Mouse (Mus musculus): ENCODE data around the gene Gm6096. TPM values are rescaled to one million over a fixed set of nuclear protein-coding genes. Genes with fewer than 3 reads are reported as not detected.

The Gm6096 gene
- polyA plus RNA-seq (2015; fragmentation: Illumina TruSeq; extraction: RNeasy Lipid Tissue Mini Kit (QIAGEN cat#74804); ENCODE audit: insufficient read depth, low read depth, low replicate concordance), result not detected

GRCm38 (mm10) chr7:34250738-34251137 is at the start of gene Gm6096:
TSS of gene Gm6096 (plus strand) at chr7:34251038.

GRCm38 (mm10) chr7:34230116-34230515 is 20.7 kb upstream of the Gm6096 start, which contains the start of gene Gpi1:
TSS of gene Gpi1 (minus strand) at chr7:34230336.

Other genes with a start within 250 kb of the Gm6096 start
- not detected for gene Scgb2b27, start 237.1 kb upstream of the Gm6096 start, polyA plus RNA-seq (2015; fragmentation: Illumina TruSeq; extraction: RNeasy Lipid Tissue Mini Kit (QIAGEN cat#74804); ENCODE audit: insufficient read depth, low read depth, low replicate concordance)
- gene Scgb1b27, start 229.6 kb upstream of the Gm6096 start, polyA plus RNA-seq (2015; fragmentation: Illumina TruSeq; extraction: RNeasy Lipid Tissue Mini Kit (QIAGEN cat#74804); ENCODE audit: insufficient read depth, low read depth, low replicate concordance), result not detected
- gene Scgb1b30, start 155.6 kb upstream of the Gm6096 start, polyA plus RNA-seq (2015; fragmentation: Illumina TruSeq; extraction: RNeasy Lipid Tissue Mini Kit (QIAGEN cat#74804); ENCODE audit: insufficient read depth, low read depth, low replicate concordance), result not detected
- gene Wtip, start 117.8 kb upstream of the Gm6096 start, polyA plus RNA-seq (2015; fragmentation: Illumina TruSeq; extraction: RNeasy Lipid Tissue Mini Kit (QIAGEN cat#74804); ENCODE audit: insufficient read depth, low read depth, low replicate concordance), result 8.1 TPM
- gene Uba2, start 81.4 kb upstream of the Gm6096 start, polyA plus RNA-seq (2015; fragmentation: Illumina TruSeq; extraction: RNeasy Lipid Tissue Mini Kit (QIAGEN cat#74804); ENCODE audit: insufficient read depth, low read depth, low replicate concordance), result 17.6 TPM
- gene Pdcd2l, start 54.4 kb upstream of the Gm6096 start, polyA plus RNA-seq (2015; fragmentation: Illumina TruSeq; extraction: RNeasy Lipid Tissue Mini Kit (QIAGEN cat#74804); ENCODE audit: insufficient read depth, low read depth, low replicate concordance), result 6.3 TPM
- 79.6 TPM for gene Gpi1, start 20.7 kb upstream of the Gm6096 start, polyA plus RNA-seq (2015; fragmentation: Illumina TruSeq; extraction: RNeasy Lipid Tissue Mini Kit (QIAGEN cat#74804); ENCODE audit: insufficient read depth, low read depth, low replicate concordance)
- gene 4931406P16Rik, start 62.5 kb downstream of the Gm6096 start, polyA plus RNA-seq (2015; fragmentation: Illumina TruSeq; extraction: RNeasy Lipid Tissue Mini Kit (QIAGEN cat#74804); ENCODE audit: insufficient read depth, low read depth, low replicate concordance), result 14.1 TPM
- gene Lsm14a, start 142.3 kb downstream of the Gm6096 start, polyA plus RNA-seq (2015; fragmentation: Illumina TruSeq; extraction: RNeasy Lipid Tissue Mini Kit (QIAGEN cat#74804); ENCODE audit: insufficient read depth, low read depth, low replicate concordance), result 19.3 TPM